Mouse (Mus musculus): ENCODE measurements around the gene Lrrc4. TPM values are rescaled to one million over a fixed set of nuclear protein-coding genes. Genes with fewer than 3 reads are reported as not detected.

Gene Lrrc4
- polyA plus RNA-seq, 1 experiment, result 0.06 TPM

DNA sequence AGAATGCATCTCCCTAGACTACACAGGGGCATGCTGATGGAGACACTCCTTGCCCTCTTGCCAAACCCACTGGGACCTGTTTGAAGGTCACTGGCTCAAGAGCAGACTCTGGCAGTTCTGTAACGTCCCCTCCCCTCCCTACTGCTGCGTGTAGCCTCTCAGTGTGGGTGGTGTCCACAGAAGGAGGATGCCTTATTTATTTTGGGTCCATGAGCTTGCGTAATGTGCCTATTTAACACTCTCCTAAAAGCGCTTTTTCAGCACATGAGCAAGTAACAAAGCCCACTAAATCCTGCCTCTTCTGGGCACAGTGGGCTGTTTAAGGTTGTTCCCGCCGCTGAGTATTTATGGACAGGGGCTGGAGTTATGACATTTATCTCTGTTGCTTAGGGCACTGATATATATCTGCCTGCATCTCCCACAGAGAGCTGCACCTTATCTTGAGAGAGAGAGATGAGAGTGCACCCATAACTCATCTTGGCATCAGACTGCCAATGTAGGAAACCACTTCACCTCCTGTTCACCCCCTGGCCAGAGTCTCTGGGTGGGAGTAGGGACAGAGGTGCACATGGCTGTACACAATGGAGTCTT lies 63.6 kb downstream of the Lrrc4 start:
- H3K27me3 ChIP-seq (replicated peaks), result no peaks in the 10 kb centered on the region
- no peak for TF ChIP-seq FLI1 (IDR thresholded peaks at IDR 0.05; ENCODE audit: low read length)
- no peak for TF ChIP-seq GATA1 (IDR thresholded peaks at IDR 0.05; ENCODE audit: borderline replicate concordance, low read length)
- peaks cover 68% of the 10 kb centered on the region for H3K36me3 ChIP-seq (replicated peaks; ENCODE audit: low read length)
- no peak overlapping the region for H3K4me3 ChIP-seq (replicated peaks)
- peaks cover 26% of the 10 kb centered on the region for H3K4me1 ChIP-seq
- H3K9me3 ChIP-seq, result peaks cover 14% of the 10 kb centered on the region

DNA sequence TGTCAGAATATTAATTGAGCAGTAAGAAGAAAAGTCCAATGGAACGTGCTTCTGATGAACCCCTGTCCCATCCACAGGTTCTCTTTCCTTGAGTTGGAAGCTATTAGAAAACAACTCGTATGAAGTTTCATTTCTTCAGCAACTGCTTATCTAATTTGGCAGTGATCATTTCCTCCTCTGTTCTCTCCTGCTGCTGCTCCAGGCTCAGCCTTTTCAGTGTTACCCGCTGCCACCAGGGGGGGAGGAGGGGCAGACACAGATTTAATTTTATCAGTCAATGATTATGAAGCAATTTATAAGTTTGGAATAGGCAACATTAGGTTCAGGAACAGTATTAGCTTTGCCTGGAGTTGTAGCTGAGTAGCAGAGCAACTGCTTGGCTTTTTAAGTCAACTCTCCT lies 64.9 kb downstream of the Lrrc4 start:
- Histone ChIP-seq H3K9me3 (peaks cover 14% of the 10 kb centered on the region), H3K27me3 (replicated peaks) (no peaks in the 10 kb centered on the region), H3K36me3 (replicated peaks; ENCODE audit: low read length) (peaks cover 71% of the 10 kb centered on the region), H3K4me1 (peaks cover 29% of the 10 kb centered on the region), H3K4me3 (replicated peaks) (no peak overlapping the region)
- TF ChIP-seq FLI1 (IDR thresholded peaks at IDR 0.05; ENCODE audit: low read length) (no peak), GATA1 (IDR thresholded peaks at IDR 0.05; ENCODE audit: borderline replicate concordance, low read length) (no peak)

GRCm38 (mm10) chr6:28762132-28762775 lies 69.3 kb downstream of the Lrrc4 start:
- TF ChIP-seq FLI1 (IDR thresholded peaks at IDR 0.05; ENCODE audit: low read length) (no peak), GATA1 (IDR thresholded peaks at IDR 0.05; ENCODE audit: borderline replicate concordance, low read length) (no peak)
- Histone ChIP-seq H3K36me3 (replicated peaks; ENCODE audit: low read length) (peaks cover 55% of the 10 kb centered on the region), H3K4me1 (peaks cover 40% of the 10 kb centered on the region), H3K9me3 (no peaks in the 10 kb centered on the region), H3K4me3 (replicated peaks) (no peak overlapping the region), H3K27me3 (replicated peaks) (no peaks in the 10 kb centered on the region)

DNA sequence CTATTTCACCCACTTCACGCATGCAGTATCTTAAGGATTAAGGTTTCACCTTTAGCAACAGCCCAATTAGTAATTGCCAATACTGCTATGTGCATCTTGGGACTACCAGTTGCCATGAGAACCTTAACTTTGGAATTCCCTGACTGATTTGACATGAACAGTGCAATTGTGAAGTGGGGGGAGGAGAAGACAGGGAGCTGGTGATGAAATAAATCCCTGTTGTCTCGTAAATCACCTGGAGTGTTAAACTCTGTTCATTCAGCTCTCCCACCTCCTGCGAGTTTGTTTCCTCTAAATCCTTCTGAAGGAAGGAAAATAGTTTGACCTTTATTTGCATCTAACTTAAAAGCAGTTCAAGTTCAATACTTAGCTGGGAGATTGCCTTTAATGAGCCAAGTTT lies 69.8 kb downstream of the Lrrc4 start:
- no peaks in the 10 kb centered on the region for H3K9me3 ChIP-seq
- no peak overlapping the region for H3K4me3 ChIP-seq (replicated peaks)
- H3K36me3 ChIP-seq (replicated peaks; ENCODE audit: low read length), result peaks cover 53% of the 10 kb centered on the region
- H3K4me1 ChIP-seq, result peaks cover 37% of the 10 kb centered on the region
- H3K27me3 ChIP-seq (replicated peaks), result no peaks in the 10 kb centered on the region
- TF ChIP-seq GATA1 (IDR thresholded peaks at IDR 0.05; ENCODE audit: borderline replicate concordance, low read length) (no peak), FLI1 (IDR thresholded peaks at IDR 0.05; ENCODE audit: low read length) (no peak)

- Histone ChIP-seq H3K9me3 (no peaks in the 10 kb centered on the region), H3K27me3 (replicated peaks) (no peaks in the 10 kb centered on the region), H3K4me3 (replicated peaks) (no peak overlapping the region), H3K36me3 (replicated peaks; ENCODE audit: low read length) (peaks cover 67% of the 10 kb centered on the region), H3K4me1 (peaks cover 23% of the 10 kb centered on the region)
- no peak for TF ChIP-seq GATA1 (IDR thresholded peaks at IDR 0.05; ENCODE audit: borderline replicate concordance, low read length)
- TF ChIP-seq FLI1 (IDR thresholded peaks at IDR 0.05; ENCODE audit: low read length), result no peak
Measured at GRCm38 (mm10) chr6:28758293-28758692, 73.3 kb downstream of the Lrrc4 start.

DNA sequence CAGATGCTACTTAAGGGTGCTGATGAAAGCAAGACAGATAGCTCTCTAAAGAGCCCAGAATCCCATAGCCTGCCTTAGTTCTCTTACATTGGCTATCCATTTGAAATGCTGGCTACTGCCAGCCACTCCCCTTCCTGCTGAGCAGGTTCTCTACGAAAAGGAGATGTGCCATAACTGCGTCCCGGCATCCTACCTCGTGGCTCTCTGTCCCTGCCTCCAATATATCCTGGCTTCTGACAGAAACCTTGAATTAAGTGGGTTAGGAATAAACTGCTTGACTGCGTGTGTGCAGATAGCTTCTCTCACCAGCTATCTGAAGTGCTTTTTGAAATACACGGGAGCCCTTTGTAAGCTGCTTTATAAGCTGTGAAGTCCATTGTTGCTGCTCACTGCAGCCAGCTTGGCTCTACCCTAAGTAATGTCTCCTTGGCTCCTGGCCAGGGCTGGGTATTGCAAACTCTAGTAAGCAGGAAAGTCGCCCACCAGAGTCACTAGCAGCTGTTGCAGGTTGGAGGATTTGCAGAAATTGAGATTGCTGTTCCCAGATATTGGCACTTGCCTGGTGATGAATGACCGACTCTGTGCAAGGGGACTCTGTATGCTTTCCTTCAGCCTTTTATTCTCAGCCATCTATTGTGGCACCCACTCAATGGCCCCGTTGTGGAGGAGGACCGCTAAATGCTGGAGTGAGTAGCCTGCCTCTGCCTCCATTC lies 75.1 kb downstream of the Lrrc4 start:
- H3K4me3 ChIP-seq (replicated peaks), result no peak overlapping the region
- H3K9me3 ChIP-seq, result no peaks in the 10 kb centered on the region
- H3K4me1 ChIP-seq, result peaks cover 27% of the 10 kb centered on the region
- TF ChIP-seq GATA1 (IDR thresholded peaks at IDR 0.05; ENCODE audit: borderline replicate concordance, low read length) (no peak), FLI1 (IDR thresholded peaks at IDR 0.05; ENCODE audit: low read length) (no peak)
- no peaks in the 10 kb centered on the region for H3K27me3 ChIP-seq (replicated peaks)
- H3K36me3 ChIP-seq (replicated peaks; ENCODE audit: low read length), result peaks cover 76% of the 10 kb centered on the region

- TF ChIP-seq FLI1 (IDR thresholded peaks at IDR 0.05; ENCODE audit: low read length) (no peak), GATA1 (IDR thresholded peaks at IDR 0.05; ENCODE audit: borderline replicate concordance, low read length) (no peak)
- no peak overlapping the region for H3K4me3 ChIP-seq (replicated peaks)
- H3K4me1 ChIP-seq, result peaks cover 16% of the 10 kb centered on the region
- peaks cover 82% of the 10 kb centered on the region for H3K36me3 ChIP-seq (replicated peaks; ENCODE audit: low read length)
- no peaks in the 10 kb centered on the region for H3K9me3 ChIP-seq
- H3K27me3 ChIP-seq (replicated peaks), result no peaks in the 10 kb centered on the region
Measured at GRCm38 (mm10) chr6:28754127-28754898, 77.2 kb downstream of the Lrrc4 start.

DNA sequence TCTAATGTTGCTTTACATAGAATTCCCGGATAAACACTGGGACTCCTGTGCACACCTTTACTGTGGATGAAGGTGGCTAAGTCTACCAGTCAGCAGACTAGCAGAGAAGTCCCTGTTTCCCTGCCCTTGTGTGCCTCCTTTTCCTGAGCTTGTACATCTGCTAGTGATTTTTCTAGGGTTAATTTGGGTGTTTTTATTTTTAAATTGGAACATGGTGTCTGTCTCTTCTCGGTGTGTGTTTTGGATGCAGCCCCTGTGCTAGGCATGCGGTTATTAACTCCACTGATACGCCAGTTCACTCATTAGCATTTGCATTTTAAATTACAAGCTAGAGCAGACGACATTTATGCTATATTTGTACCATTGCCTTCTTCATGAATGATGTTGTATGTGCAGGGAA lies 77.9 kb downstream of the Lrrc4 start:
- H3K4me1 ChIP-seq, result peaks cover 16% of the 10 kb centered on the region
- no peak overlapping the region for H3K4me3 ChIP-seq (replicated peaks)
- no peaks in the 10 kb centered on the region for H3K9me3 ChIP-seq
- no peak for TF ChIP-seq FLI1 (IDR thresholded peaks at IDR 0.05; ENCODE audit: low read length)
- no peak for TF ChIP-seq GATA1 (IDR thresholded peaks at IDR 0.05; ENCODE audit: borderline replicate concordance, low read length)
- H3K36me3 ChIP-seq (replicated peaks; ENCODE audit: low read length), result peaks cover 86% of the 10 kb centered on the region
- no peaks in the 10 kb centered on the region for H3K27me3 ChIP-seq (replicated peaks)

- TF ChIP-seq FLI1 (IDR thresholded peaks at IDR 0.05; ENCODE audit: low read length), result no peak
- no peak for TF ChIP-seq GATA1 (IDR thresholded peaks at IDR 0.05; ENCODE audit: borderline replicate concordance, low read length)
- Histone ChIP-seq H3K27me3 (replicated peaks) (no peaks in the 10 kb centered on the region), H3K4me1 (peaks cover 16% of the 10 kb centered on the region), H3K4me3 (replicated peaks) (no peak overlapping the region), H3K9me3 (no peaks in the 10 kb centered on the region), H3K36me3 (replicated peaks; ENCODE audit: low read length) (peaks cover 88% of the 10 kb centered on the region)
Measured at GRCm38 (mm10) chr6:28753217-28753616, 78.3 kb downstream of the Lrrc4 start.
